Mouse (Mus musculus): Measurements from ENCODE around the gene Fkbp5. TPM values are rescaled to one million over a fixed set of nuclear protein-coding genes. Genes with fewer than 3 reads are reported as not detected.
A peak's percentile ranks its signal among the peaks of the same experiment; 100 is the strongest.

Gene Fkbp5
- polyA plus RNA-seq, 1 experiment from 2014 or later = 32.8 TPM

- Histone ChIP-seq H3K9me3 (no peaks in the 10 kb centered on the region), H3K27me3 (no peaks in the 10 kb centered on the region), H3K9ac (replicated peaks) (no peak overlapping the region), H3K4me2 (replicated peaks) (no peak overlapping the region), H3K4me3 (no peak overlapping the region), H3K27ac (replicated peaks) (no peak overlapping the region), H3K4me1 (no peaks in the 10 kb centered on the region), H3K36me3 (no peaks in the 10 kb centered on the region)
- WGBS = 86% methylated on average over 6 of the region's 6 CpGs
- ATAC-seq (replicated peaks) = no peak
These were observed 46.5 kb downstream of the Fkbp5 start for GRCm38 (mm10) chr17:28470876-28471275.

DNA sequence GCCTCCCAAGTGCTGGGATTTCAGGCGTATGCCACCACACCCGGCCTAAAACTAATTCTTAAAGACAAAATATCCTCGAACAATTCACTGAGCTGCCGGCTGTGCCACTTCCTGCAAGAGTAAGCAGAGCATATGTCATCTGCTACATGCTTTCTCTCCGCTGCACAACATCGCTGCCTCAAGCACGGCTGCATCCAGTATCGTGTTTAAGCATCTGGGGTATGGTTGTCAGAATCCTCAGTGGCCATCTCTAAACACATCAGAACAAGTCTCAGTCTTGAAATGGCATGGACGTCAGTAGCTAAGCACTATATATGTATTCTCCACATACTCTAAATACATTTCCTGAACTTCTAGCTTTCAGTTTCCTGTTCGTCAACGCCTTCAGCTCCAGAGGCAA lies 49.6 kb downstream of the Fkbp5 start:
- 81% methylated on average over 11 of the region's 11 CpGs for WGBS
- Histone ChIP-seq H3K4me1 (no peaks in the 10 kb centered on the region), H3K4me2 (replicated peaks) (no peak overlapping the region), H3K4me3 (no peak overlapping the region), H3K27ac (replicated peaks) (no peak overlapping the region), H3K9ac (replicated peaks) (no peak overlapping the region), H3K9me3 (no peaks in the 10 kb centered on the region), H3K27me3 (no peaks in the 10 kb centered on the region), H3K36me3 (no peaks in the 10 kb centered on the region)
- ATAC-seq (replicated peaks) = no peak

DNA sequence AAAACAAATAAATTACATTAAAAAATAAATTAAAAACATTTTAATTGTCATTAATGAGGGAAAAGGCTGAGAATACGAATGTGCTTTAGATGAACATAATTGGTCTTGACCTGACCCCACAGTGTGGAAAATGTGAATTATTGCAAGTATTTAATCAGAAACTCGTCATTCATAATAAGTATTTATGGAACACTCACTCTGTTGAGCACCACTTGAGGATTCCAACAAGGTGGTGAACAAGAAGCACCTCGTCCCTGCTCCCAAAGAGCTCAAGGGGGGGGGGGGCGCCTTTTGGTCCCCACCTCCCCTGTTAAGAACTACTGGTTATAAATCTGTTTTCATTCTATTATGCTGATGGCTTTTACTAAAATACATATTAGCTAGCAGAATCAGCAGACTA lies 51.4 kb downstream of the Fkbp5 start:
- Histone ChIP-seq H3K36me3 (no peaks in the 10 kb centered on the region), H3K4me1 (no peaks in the 10 kb centered on the region), H3K4me2 (replicated peaks) (no peak overlapping the region), H3K4me3 (no peak overlapping the region), H3K9me3 (no peaks in the 10 kb centered on the region), H3K27me3 (no peaks in the 10 kb centered on the region), H3K9ac (replicated peaks) (no peak overlapping the region), H3K27ac (replicated peaks) (no peak overlapping the region)
- 85% methylated on average over 4 of the region's 4 CpGs for WGBS
- no peak for ATAC-seq (replicated peaks)

GRCm38 (mm10) chr17:28463701-28464443 lies 53.5 kb downstream of the Fkbp5 start:
- Histone ChIP-seq H3K27me3 (no peaks in the 10 kb centered on the region), H3K4me3 (no peak overlapping the region), H3K9me3 (no peaks in the 10 kb centered on the region), H3K4me2 (replicated peaks) (no peak overlapping the region), H3K9ac (replicated peaks) (no peak overlapping the region), H3K27ac (replicated peaks) (no peak overlapping the region), H3K36me3 (no peaks in the 10 kb centered on the region), H3K4me1 (no peaks in the 10 kb centered on the region)
- 70% methylated on average over 7 of the region's 7 CpGs for WGBS
- ATAC-seq (replicated peaks) = no peak

DNA sequence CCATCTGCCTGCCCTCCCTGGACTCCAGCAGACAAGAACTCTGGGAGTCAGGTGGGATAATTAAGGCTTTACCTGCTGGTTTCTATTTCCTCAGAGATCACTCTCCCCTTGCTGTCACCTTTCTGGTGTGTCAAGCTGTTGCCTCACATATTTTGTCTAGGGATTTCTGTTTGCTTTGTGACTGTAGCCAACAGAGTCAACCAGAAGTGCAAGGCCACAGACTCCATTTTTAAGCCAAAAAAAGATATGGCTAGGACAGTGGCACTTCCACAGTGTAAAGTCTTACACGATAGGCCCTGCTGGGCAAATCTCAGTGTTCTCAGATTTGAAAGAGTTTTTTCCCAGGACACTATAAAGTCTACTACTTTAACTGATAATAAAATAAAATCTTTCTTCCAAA lies 56.9 kb downstream of the Fkbp5 start:
- H3K27ac ChIP-seq (replicated peaks) = no peak overlapping the region
- no peak for ATAC-seq (replicated peaks)
- 95% methylated on average over 1 of the region's 1 CpGs for WGBS
- no peak overlapping the region for H3K9ac ChIP-seq (replicated peaks)
- no peaks in the 10 kb centered on the region for H3K36me3 ChIP-seq
- H3K4me1 ChIP-seq = no peaks in the 10 kb centered on the region
- no peaks in the 10 kb centered on the region for H3K9me3 ChIP-seq
- H3K4me2 ChIP-seq (replicated peaks) = no peak overlapping the region
- H3K4me3 ChIP-seq = no peak overlapping the region
- no peaks in the 10 kb centered on the region for H3K27me3 ChIP-seq

- no peak overlapping the region for H3K4me2 ChIP-seq (replicated peaks)
- H3K27me3 ChIP-seq = no peaks in the 10 kb centered on the region
- ATAC-seq (replicated peaks) = no peak
- H3K9ac ChIP-seq (replicated peaks) = no peak overlapping the region
- no peak overlapping the region for H3K4me3 ChIP-seq
- H3K27ac ChIP-seq (replicated peaks) = no peak overlapping the region
- H3K36me3 ChIP-seq = no peaks in the 10 kb centered on the region
- H3K9me3 ChIP-seq = no peaks in the 10 kb centered on the region
- peaks cover 4% of the 10 kb centered on the region; the same call in 1 of the 2 replicates for H3K4me1 ChIP-seq
- WGBS = 62% methylated on average over 4 of the region's 4 CpGs
These were observed 62.2 kb downstream of the Fkbp5 start for GRCm38 (mm10) chr17:28455098-28455497.

DNA sequence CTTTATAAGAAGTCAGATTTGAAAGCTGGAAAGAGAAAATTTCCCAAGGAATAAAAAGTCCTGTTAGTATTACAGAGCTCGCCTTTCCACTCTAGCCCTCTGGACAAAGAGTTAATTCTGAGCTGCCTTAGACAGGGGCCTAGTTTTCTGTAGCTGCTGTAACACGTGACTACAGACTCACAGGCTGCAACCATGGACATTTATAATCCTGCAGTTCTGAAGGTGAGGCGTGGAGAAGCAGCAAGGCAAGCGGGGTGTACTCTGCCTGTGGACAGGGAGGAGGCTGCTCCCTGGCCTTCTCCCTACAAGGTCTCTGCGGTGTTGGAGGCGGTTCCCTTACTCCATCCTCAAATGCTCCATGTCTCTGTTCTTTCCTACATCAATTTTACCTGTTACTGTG lies 64.4 kb downstream of the Fkbp5 start:
- H3K27me3 ChIP-seq = no peaks in the 10 kb centered on the region
- 70% methylated on average over 6 of the region's 6 CpGs for WGBS
- H3K36me3 ChIP-seq = no peaks in the 10 kb centered on the region
- H3K9ac ChIP-seq (replicated peaks) = no peak overlapping the region
- peaks cover 4% of the 10 kb centered on the region; the same call in 1 of the 2 replicates for H3K4me1 ChIP-seq
- H3K27ac ChIP-seq (replicated peaks) = 0 out of 2 replicates have a peak overlapping the region, but pooled peaks have one; percentile 23
- H3K9me3 ChIP-seq = no peaks in the 10 kb centered on the region
- H3K4me2 ChIP-seq (replicated peaks) = no peak overlapping the region
- ATAC-seq (replicated peaks) = no peak
- no peak overlapping the region for H3K4me3 ChIP-seq

DNA sequence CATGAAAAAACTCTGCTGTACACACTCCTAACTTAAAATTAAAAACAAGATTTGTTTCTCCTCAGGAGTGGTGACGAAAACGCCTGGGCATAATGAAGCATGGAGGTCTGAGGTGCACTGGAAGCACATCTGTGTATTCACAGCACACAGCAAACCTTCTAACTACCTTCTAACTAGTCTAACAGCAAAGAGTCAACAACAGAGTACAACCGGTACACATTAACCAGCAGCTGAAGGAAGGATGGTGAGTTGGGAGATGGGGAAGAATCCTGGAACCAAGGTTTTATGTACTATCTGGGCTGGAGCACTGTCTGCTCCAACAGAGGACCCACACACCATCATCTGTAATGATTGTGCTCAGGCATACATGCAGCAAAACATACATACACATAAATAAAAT lies 65.4 kb downstream of the Fkbp5 start:
- Histone ChIP-seq H3K36me3 (no peaks in the 10 kb centered on the region), H3K4me1 (peaks cover 4% of the 10 kb centered on the region; the same call in 1 of the 2 replicates), H3K27ac (replicated peaks) (no peak overlapping the region), H3K9ac (replicated peaks) (no peak overlapping the region), H3K9me3 (no peaks in the 10 kb centered on the region), H3K4me2 (replicated peaks) (no peak overlapping the region), H3K27me3 (no peaks in the 10 kb centered on the region), H3K4me3 (no peak overlapping the region)
- 94% methylated on average over 3 of the region's 3 CpGs for WGBS
- no peak for ATAC-seq (replicated peaks)

DNA sequence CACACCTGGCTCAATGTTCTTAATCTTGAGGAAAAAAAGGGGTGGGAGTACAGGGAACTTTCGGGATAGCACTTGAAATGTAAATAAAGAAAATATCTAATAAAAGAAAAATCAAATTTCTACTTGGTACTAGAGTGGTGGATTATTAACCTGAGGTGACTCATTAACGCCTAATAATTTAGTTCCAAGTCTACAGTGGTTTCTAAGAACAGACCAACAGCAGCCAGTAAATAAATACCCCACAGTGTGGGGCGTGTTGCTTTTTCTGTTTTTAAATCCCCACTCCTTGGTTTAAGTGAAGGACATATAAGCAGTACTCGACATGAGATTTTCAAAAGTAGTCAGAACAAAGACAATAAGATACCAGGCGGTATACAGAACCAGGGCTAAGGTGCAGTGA lies 65.8 kb downstream of the Fkbp5 start:
- Histone ChIP-seq H3K4me1 (peaks cover 4% of the 10 kb centered on the region; the same call in 1 of the 2 replicates), H3K27me3 (no peaks in the 10 kb centered on the region), H3K36me3 (no peaks in the 10 kb centered on the region), H3K27ac (replicated peaks) (no peak overlapping the region), H3K4me2 (replicated peaks) (no peak overlapping the region), H3K9ac (replicated peaks) (no peak overlapping the region), H3K4me3 (no peak overlapping the region), H3K9me3 (no peaks in the 10 kb centered on the region)
- 91% methylated on average over 5 of the region's 5 CpGs for WGBS
- ATAC-seq (replicated peaks) = no peak

- Histone ChIP-seq H3K9ac (replicated peaks) (no peak overlapping the region), H3K9me3 (no peaks in the 10 kb centered on the region), H3K27ac (replicated peaks) (no peak overlapping the region), H3K4me2 (replicated peaks) (no peak overlapping the region), H3K36me3 (no peaks in the 10 kb centered on the region), H3K27me3 (no peaks in the 10 kb centered on the region), H3K4me1 (peaks cover 4% of the 10 kb centered on the region; the same call in 1 of the 2 replicates), H3K4me3 (no peak overlapping the region)
- WGBS = 82% methylated on average over 6 of the region's 6 CpGs
- ATAC-seq (replicated peaks) = no peak
These were observed 69.1 kb downstream of the Fkbp5 start for GRCm38 (mm10) chr17:28448225-28448624.

DNA sequence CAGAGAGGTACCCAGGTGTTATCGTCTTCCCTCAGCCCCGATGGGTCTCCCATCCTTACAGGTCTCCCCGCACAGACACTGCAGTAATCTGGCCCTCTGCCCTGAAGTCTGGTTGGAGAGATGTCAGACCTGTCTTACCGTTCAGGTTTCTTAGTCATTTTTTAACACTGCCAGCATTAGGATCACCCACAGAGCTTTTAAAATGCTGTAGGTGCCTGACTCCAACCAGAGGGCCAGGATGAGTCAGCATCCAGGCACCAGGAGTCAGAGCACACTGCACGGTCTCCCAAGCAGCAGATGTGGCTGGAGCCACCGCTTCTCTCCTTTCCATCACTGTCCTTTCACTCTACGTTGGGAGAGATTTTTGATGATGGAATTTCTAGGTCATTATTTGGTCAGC lies 69.5 kb downstream of the Fkbp5 start:
- H3K27me3 ChIP-seq = no peaks in the 10 kb centered on the region
- no peak for ATAC-seq (replicated peaks)
- 81% methylated on average over 7 of the region's 7 CpGs for WGBS
- H3K9ac ChIP-seq (replicated peaks) = no peak overlapping the region
- no peak overlapping the region for H3K27ac ChIP-seq (replicated peaks)
- H3K36me3 ChIP-seq = no peaks in the 10 kb centered on the region
- no peak overlapping the region for H3K4me2 ChIP-seq (replicated peaks)
- no peaks in the 10 kb centered on the region for H3K4me1 ChIP-seq
- H3K4me3 ChIP-seq = no peak overlapping the region
- no peaks in the 10 kb centered on the region for H3K9me3 ChIP-seq

- H3K9me3 ChIP-seq = no peaks in the 10 kb centered on the region
- H3K4me1 ChIP-seq = no peaks in the 10 kb centered on the region
- H3K4me2 ChIP-seq (replicated peaks) = no peak overlapping the region
- H3K4me3 ChIP-seq = no peak overlapping the region
- no peaks in the 10 kb centered on the region for H3K27me3 ChIP-seq
- H3K27ac ChIP-seq (replicated peaks) = no peak overlapping the region
- 86% methylated on average over 5 of the region's 5 CpGs for WGBS
- no peak overlapping the region for H3K9ac ChIP-seq (replicated peaks)
- H3K36me3 ChIP-seq = no peaks in the 10 kb centered on the region
- ATAC-seq (replicated peaks) = no peak
These were observed 70.5 kb downstream of the Fkbp5 start for GRCm38 (mm10) chr17:28446820-28447168.
